Mouse (Mus musculus) adrenal gland, adult 2 months (tissue): ENCODE results near the gene Mfrp. TPM values are rescaled to one million over a fixed set of nuclear protein-coding genes. Genes with fewer than 3 reads are reported as not detected.

ENCODE experiments used
- DNase-seq: peaks from one replicate; pipeline ENCODE4 v3.0.0; 2021
- long read RNA-seq: library from polyadenylated mRNA; stranded (forward); transcript quantifications from one replicate; pipeline ENCODE4 v2.0.0, GENCODE M21; 2021
- polyA plus RNA-seq: library from polyadenylated mRNA; depleted of rRNA; stranded (reverse); fragments of >200 nt; gene quantifications from 2 replicates; pipeline ENCODE4 v1.2.3, GENCODE M21; 2012; rRNA removed
- total RNA-seq, 2 experiments: library from RNA; stranded (reverse); gene quantifications; 2 replicates each; pipeline ENCODE4 v1.2.3; 2021

Mfrp gene
- total RNA-seq (under 1 TPM in 1 of 2 experiments, not detected in 1; 0.10 TPM), polyA plus RNA-seq (0.40 TPM in 1 of 2 replicates, not detected in the other)
- long read RNA-seq = 0 reads

- no peak for DNase-seq
Observed at GRCm38 (mm10) chr9:44101490-44101889, at the start of gene Mfrp. Gene Mfrp, plus strand, starts transcription at chr9:44101729.

DNA sequence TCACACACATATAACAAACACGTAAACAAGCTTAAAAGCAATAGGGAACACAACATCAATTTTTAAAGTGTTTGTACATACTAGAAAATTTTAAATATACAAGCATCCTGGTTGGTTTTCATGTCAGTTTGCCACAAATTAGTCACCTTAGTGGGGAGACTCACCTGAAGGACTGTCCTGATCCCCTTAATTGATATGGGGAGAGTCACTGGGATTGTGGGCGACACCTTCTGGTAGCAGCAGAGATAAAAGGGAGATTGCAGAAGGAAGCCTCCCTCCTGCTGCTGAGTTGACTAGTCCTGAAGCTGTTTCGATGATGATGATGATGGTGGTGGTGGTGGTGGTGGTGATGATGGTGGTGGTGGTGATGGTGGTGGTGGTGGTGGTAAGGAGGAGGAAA is 48.7 kb upstream of the Mfrp start:
- DNase-seq = no peak

DNA sequence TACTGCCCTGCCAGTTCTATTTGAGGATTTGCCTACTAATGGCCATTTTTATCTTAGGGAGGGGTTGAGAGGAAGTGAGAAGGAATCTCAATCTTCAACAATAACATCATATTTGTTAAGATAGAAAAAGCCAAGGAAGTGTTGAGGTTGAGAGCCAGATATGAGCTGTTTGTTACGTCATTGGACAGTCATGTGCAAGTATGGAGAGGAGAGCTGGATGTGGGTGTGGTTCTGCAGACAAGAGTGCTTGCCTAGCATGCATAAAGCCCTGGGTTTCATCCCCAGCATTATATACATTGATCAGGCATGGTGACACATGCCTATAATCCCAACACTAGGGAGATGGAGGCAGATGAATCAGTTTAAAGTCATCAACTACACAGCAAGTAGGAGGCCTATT is 47.6 kb upstream of the Mfrp start:
- DNase-seq = no peak

GRCm38 (mm10) chr9:44058606-44059005 is 42.9 kb upstream of the Mfrp start:
- no peak for DNase-seq

- no peak for DNase-seq
Observed at GRCm38 (mm10) chr9:44065177-44065576, 36.4 kb upstream of the Mfrp start.

- DNase-seq = peak; percentile 100
Observed at GRCm38 (mm10) chr9:44066785-44067225, 34.7 kb upstream of the Mfrp start, which contains the start of gene Usp2. Gene Usp2, plus strand, starts transcription at chr9:44067021.

GRCm38 (mm10) chr9:44067241-44067959 is 34.1 kb upstream of the Mfrp start:
- DNase-seq = peak; percentile 43

DNA sequence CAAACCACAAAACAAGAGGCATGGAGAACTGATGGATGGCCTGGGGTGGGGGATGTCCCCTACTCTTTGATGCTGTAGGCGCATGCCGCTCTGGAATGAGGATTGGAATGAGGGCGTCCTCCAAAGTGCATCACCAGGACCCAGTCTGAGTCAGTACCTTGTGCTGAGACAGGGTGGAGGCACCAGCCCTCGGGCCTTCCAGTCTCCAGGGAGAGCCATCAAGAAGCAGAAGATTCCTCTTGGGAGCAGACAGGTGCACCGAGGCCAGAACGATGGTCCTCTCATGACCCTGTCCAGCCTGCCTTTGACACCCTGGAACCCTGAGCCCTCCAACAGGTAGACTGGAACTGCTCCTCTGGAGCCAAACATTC is 33.6 kb upstream of the Mfrp start:
- peak; percentile 49 for DNase-seq

GRCm38 (mm10) chr9:44069252-44069651 is 32.3 kb upstream of the Mfrp start:
- DNase-seq = no peak

GRCm38 (mm10) chr9:44070113-44070843 is 31.3 kb upstream of the Mfrp start:
- no peak for DNase-seq

DNA sequence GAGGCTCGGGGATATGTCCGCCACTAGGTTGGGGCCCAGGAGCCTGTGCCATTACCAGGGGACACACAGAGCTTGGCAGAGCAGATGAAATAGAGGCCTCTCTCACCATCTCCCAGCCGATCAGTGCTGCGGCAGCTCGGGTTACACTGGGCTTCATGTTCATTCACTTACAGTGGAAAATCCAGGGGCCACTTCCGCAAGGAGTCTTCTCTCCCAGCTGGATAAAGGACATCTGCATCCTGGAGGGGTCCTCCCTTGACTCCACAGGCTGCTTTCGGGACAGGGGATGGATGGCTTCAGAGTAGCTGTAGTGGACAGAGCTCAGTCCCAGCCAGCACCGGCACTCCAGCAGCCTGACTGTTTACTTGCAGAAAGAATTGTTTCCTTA is 30.7 kb upstream of the Mfrp start:
- DNase-seq = no peak

DNA sequence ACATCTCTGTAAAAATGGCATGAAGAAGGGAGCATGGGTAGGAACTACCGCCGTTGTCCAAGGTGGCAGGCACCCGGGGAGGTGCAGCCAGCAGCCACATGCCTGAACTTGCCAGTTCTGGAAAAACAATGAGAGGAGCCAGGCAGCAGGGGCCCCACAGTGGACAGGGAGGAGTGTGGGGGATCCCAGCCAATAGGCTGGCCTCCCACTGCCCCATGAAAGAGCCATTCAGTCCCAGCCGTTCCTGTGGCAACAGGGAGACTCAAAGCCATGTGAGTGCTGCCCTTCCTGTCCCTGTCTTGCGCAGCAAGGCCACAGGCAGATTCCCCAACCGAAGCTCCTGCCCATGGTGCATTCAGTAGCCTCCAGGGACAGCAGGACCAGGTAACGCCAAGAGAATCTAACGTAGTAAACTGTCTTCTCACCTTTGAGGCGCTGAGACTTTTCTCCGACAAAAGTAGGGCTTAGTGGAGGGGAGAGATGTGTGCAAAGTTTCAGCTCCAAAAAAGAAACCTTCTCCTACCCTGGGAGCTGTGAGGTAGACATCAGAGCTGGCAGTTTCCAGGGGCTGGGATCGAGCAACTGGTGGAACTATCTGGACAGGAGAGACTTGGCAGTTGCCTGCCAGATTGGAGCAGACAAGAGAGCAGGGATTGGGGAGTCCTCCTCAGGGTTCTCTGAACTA is 29.5 kb upstream of the Mfrp start:
- DNase-seq = peak; percentile 70

DNA sequence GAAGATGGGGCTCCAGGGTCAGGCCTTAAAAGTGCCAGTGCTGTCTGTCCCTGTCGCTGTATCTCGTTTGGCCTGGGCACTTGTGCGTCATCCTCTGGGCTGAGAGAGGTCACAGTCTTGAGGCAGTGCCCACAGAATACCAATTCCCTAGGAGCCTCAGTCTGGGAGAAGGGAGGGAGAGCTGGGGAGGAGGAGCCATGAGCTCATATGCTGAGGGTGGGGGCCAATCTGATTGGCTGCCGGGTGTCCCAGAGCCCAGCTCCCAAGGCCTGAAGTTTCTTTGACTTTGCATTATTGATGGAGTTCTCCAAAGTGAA is 29.0 kb upstream of the Mfrp start:
- peak; percentile 90 for DNase-seq

- no peak for DNase-seq
Observed at GRCm38 (mm10) chr9:44073115-44073514, 28.4 kb upstream of the Mfrp start.

- no peak for DNase-seq
Observed at GRCm38 (mm10) chr9:44074395-44075275, 26.9 kb upstream of the Mfrp start.

DNA sequence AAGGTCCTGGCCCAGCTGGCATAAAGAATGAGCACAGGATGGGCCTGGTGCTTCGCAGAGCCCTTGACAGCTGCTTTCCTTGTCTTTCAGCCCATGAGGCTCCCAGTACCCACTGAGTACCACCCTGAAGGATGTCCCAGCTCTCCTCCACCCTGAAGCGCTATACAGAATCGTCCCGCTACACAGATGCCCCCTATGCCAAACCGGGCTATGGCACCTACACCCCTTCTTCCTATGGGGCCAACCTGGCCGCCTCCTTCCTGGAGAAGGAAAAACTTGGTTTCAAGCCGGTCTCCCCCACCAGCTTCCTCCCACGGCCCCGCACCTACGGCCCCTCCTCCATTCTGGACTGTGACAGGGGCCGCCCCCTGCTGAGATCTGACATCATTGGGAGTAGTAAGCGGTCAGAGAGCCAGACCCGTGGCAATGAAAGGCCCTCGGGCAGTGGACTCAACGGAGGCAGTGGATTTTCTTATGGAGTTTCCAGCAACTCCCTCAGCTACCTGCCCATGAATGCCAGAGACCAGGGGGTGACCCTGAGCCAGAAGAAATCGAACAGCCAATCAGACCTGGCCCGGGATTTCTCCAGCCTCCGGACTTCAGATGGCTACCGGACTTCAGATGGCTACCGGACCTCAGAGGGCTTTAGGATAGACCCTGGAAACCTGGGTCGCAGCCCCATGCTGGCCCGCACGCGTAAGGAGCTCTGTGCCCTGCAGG is 26.1 kb upstream of the Mfrp start:
- no peak for DNase-seq

GRCm38 (mm10) chr9:44075996-44076763 is 25.3 kb upstream of the Mfrp start:
- DNase-seq = no peak

DNA sequence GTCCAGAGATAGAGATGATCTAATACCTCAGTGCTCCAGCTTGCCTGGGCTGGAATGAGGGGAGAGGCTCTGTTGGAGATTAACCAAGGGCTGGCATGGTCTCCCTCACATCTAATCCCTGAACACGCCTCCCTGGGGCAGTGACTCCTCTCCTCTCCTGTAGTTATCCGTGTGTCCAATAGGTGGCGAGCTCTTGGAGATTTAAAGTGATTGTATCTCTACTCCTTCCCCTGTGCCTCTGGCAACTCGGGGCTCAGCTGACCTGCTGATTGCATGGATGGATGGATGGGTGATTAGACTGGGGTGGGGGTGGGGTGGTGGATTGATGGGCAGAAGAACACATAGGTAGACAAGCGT is 24.8 kb upstream of the Mfrp start:
- DNase-seq = peak; percentile 57

- no peak for DNase-seq
Observed at GRCm38 (mm10) chr9:44077266-44077910, 24.1 kb upstream of the Mfrp start.
